Mouse (Mus musculus): ENCODE measurements at regions not wholly inside any gene's neighbourhood (a gene's known extent, or its start where the extent isn't known, plus 50 kb on each side); places are given as distances from the start of the nearest gene placed in this dataset.

GRCm38 (mm10) chr17:82453847-82454246 lies 715.7 kb upstream of the Slc8a1 start:
- no peak for TF ChIP-seq EP300 (IDR thresholded peaks at IDR 0.05; ENCODE audit: low read depth)
- TF ChIP-seq CTCF (IDR thresholded peaks at IDR 0.05; ENCODE audit: low read depth) = no peak

Measured in liver, postnatal 0 days (tissue).